Mouse (Mus musculus): ENCODE measurements around the gene Klk6.

Gene Klk6

DNA sequence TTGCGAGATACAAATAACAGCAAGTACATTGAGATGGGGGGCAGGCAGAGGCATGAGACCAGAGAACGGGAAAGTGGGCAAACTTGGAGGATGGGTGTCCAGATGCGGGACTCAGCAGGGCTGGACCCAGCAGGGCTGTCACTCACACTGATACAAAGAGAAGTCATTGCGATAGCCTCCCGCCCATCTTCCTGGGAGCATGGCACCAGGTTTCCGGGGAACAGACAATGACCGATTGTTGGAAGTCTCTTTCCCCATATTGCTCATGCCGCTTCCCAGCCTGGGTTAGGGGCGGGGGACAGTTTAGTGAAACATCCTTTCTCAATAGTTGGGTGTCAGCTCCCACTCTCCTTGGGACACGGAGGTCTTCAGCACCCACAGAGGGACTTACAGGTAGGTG, at the start of gene Klk6:
TSS of gene Klk6 (plus strand) at position 301 of the 400 bp plus-strand sequence.
- in situ Hi-C loops (cut with MboI, MseI), result no loop called here

DNA sequence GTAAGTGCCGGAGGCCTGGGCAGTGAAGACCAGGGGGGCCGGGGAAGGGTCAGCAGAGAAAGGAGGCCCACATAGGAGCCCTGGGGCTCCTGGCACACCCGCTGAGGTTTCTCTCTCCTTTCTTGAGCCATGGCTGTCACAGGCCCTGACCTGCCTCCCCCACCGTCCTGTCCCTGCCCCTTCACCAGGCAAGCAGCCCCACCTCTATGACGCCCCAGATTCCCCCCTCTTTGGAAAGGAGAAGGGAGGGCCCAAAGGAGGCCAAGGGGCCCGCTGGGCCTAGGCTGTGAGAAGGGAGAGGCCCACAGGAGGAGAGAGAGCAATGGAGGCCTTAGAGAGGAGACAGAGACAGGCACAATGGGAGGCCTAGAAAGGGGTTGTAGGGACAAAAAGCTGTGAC, 49.5 kb upstream of the Klk6 start:
- in situ Hi-C loops (cut with MboI, MseI), result loop anchor here (10.0 kb wide), 1 partner anchor 660 kb away; no protein-coding TSS in a partner anchor

DNA sequence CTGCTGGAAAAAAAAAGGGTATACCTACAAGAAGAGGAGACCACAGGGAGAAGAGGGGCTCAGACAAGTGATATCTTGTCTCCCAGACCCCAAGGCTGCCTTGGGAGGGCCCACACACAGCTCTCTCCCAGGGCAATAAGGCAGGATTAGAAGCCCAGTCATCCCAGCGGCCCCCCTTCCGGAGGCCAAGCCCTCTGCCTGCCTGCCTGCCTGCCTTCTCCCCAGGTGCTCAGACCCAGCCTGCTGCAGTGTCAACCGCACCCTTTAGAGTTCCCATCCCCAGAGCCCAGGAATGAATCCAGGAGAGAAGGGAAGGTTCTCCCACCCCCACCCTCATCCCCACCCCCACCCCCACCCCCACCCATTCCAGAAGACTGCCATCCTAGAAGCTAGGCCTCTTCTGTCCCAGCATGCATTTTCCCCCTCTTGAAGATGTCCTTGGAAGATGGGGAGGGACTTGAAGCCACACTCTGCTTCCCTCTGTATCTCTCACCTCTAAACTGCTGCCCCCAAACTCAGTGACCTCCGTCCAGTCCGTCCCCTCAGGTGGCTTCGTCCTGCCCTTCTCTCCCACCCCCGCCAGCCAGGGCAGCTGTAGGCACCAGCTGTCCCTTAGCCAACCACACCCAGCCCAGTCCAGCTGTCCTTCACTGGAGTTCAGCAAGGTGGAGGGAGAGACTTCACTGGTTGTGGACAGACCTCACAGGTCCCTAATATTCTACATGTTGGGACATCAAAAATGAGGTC, 48.8 kb upstream of the Klk6 start:
- in situ Hi-C loops (cut with MboI, MseI), result loop anchor here (10.0 kb wide), 1 partner anchor 659 kb away; no protein-coding TSS in a partner anchor

DNA sequence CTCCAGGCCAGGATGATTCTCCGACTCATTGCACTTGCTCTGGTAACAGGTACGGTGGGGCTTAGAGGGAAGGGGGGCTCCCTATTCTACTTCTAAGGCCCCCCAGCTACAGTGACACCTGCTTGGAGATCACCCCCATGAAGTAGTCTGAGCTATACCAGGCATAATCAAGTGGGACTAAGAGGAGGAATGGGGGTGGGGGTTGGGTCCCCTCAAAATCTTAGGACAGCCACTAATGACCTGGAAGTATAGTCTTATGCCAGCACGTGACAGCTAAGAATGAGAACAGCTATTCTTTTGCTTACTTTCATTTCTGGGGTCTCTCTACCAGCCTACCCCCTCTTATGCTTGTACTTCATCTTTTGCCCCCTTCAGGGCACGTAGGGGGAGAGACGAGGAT, 47.8 kb upstream of the Klk6 start:
- in situ Hi-C loops (cut with MboI, MseI), result loop anchor here (10.0 kb wide), 1 partner anchor 658 kb away; no protein-coding TSS in a partner anchor

DNA sequence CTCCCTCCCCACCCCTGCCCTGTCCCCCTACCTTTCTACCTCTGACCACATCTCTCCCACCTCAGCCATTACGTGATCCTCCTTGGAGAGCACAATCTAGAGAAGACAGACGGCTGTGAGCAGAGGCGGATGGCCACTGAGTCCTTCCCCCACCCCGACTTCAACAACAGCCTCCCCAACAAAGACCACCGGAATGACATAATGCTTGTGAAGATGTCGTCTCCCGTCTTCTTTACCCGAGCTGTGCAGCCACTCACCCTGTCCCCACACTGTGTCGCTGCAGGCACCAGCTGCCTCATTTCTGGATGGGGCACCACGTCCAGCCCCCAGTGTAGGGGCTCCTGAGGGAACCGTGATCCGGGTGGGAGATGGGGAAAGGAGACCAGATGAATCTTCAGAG, 46.9 kb upstream of the Klk6 start:
- in situ Hi-C loops (cut with MboI, MseI), result loop anchor here (10.0 kb wide), 1 partner anchor 657 kb away; no protein-coding TSS in a partner anchor

DNA sequence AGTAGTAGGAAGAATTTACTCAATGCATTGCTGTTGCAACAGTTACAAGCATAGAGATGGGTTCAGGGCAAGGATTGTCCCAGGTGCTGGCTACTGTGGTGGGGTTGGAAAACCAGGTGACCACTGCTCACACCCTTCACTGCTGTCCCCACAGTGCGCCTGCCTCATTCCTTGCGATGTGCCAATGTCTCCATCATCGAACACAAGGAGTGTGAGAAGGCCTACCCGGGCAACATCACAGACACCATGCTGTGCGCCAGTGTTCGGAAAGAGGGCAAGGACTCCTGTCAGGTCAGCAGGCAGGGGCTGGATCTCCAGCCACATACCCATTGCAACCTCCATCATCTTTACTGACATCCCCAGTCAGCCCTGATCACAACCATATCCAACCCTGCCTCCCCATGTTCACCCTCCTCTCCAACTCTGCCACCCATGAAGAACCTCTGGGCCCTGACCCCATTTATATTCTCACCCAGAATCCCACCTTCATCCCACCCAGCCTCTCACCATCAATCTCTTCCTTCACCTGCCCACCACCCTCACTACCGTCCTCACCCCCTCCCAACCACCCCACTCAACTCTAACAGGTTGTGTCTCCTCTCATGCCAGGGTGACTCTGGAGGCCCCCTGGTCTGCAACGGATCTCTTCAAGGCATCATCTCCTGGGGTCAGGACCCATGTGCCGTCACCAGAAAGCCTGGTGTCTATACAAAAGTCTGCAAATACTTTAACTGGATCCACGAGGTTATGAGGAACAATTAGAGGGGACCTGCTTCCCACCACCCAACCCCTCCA, 45.9 kb upstream of the Klk6 start:
- in situ Hi-C loops (cut with MboI, MseI), result loop anchor here (10.0 kb wide), 1 partner anchor 656 kb away; no protein-coding TSS in a partner anchor

DNA sequence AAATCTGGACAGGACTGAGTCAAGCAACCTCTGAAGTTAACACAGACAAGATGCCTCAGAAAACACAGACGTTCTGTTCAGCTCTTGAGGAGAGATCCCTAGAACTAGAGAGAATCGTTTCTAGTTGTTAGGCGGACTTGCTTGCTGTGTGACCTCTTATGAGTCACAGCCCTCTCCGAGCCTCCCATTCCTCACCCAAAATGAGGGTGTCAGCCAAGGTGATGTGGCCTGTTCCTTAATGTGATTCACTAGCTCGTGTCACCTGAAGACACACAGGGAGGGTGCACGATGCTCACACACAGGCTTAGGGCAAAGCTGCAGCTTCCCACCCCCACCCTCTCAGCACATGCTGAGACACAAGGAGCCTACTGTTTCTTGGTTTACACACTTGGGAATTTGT, 44.1 kb upstream of the Klk6 start:
- in situ Hi-C loops (cut with MboI, MseI), result no loop called here

DNA sequence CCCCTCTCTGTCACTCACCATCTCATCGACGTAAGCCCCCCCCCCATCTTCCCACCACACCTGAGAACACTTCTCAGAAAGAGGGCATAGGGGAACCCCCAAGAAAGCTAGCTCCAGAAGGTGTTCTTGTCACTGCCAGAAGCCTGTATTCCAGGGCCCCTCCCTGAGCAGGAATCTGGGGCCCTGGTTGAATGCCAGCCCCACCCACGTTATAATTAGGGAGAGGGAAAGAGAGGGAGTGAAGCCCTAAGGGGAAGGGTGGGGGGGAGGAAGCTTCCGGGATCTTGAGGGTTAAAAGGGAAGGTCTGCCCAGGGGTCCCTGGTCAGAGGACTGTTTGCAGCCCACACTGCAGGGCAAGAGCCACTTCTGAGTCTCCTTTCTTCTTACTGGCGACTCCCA, 43.6 kb upstream of the Klk6 start, which contains the start of gene Klk10:
TSS of gene Klk10 (plus strand) at position 290 of the 400 bp plus-strand sequence.
- in situ Hi-C loops (cut with MboI, MseI), result no loop called here

DNA sequence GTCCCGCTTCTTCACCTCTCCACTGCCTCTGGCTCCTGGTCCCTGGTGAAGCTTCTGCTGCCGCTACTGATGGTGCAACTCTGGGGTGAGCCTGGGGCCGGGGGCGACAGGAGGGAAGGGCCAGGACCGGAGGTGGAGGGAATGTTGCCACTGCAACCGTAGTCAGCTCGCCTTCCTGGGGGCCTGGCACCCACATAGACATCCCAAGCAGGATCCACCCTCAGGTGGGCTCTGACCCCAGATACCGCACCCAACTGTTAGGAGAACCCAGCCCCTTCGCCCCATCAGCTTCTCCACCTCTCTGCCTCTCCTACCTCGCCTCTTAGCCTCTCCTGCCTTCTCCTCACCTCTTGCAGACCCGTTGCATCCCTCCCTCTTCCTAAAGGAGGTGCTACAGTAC, 42.8 kb upstream of the Klk6 start:
- in situ Hi-C loops (cut with MboI, MseI), result no loop called here

DNA sequence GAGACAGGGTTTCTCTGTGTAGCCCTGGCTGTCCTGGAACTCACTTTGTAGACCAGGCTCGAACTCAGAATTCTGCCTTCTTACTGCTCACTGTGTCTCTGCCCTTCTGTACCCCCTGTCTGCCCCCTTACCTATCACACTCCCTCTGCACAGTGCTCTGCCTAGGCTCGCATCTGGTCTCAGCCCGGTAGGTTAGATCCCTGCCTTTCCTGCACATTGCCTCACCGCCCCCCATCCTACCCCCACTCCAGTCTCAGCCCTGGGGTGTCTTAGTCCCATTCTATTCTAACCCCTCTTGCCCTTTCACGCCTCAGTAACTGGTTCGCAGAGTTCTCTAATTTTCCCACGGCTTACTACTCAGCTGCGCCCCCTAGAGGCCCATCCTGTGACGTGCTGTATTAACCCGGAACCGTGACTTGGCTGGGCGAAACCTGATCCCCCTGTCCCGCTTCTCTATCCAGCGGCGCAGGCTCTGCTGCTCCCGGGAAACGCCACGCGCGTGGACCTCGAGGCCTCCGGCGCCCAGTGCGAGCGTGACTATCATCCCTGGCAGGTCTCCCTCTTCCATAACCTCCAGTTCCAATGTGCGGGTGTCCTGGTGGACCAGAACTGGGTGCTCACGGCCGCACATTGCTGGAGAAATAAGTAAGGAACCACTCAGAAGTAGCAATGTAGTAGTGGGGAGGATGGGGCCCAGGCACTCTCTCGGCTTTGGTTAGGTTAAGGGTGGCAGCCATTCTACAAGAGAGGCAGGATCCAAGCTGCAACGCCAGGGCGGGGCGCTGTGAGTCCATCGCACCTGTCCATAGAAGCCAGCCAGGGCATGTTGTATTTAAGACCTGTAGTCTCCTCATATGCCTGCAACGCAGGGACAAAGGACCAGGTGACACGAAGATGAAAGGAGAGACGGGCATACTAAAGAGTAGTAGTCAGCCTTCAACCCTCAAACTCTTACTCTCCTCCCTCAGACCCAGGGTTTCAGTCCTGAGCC, 41.7 kb upstream of the Klk6 start:
- in situ Hi-C loops (cut with MboI, MseI), result no loop called here

DNA sequence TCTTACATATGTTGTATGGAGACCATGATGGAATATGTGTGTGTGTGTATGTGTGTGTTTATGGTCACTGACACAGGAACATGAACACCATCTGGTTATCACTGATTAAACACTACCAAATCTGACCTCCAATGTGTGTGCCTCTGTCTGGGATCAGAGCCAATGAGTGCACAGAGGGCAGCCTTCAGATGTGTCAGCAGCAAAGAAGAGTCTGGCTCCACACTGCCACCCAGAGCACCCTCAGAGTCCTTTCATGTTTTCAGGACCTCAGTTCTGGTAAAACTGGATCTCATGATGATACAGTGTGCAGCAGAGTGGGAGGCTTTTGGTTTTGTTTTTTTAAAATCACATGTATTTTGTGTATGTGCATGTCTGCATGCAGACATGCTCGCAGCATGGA, 39.0 kb upstream of the Klk6 start:
- in situ Hi-C loops (cut with MboI, MseI), result no loop called here

DNA sequence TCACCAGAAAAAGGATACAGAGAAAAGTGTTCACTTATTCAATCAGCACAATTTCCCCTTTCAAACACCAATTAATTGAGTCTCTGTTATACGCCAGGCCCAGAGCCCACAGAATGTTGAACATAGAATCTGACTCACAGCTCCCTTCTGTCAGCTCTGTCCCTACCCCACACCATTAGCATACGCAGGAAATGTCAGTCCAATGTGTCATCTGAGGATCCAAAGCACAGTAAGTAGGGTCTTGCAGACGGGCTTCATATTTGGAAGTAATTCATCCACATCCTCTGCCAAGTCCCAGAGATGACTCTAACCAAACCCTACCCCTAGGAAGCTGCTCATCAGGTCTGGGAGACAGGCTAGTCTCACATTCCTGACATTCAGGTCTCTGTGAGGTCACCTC, 36.2 kb upstream of the Klk6 start:
- in situ Hi-C loops (cut with MboI, MseI), result no loop called here

DNA sequence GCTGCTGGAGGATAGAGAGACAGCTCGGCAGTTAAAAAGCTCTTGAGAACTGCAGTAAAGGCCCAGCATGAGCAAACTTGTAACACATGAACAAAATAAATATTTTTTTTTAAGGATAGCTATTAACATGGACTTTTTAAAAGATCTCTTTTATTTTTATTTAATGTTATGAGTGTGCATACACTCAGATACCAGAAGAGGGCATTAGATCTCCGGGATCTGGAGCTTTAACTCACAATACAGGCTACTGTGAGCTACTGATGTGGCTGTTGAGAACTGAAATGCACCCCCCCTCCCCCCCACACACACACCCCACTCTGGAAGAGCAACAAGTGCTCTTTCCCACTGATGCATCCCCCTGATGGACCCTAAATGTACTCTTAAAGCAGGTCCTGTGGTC, 35.0 kb upstream of the Klk6 start:
- in situ Hi-C loops (cut with MboI, MseI), result no loop called here

DNA sequence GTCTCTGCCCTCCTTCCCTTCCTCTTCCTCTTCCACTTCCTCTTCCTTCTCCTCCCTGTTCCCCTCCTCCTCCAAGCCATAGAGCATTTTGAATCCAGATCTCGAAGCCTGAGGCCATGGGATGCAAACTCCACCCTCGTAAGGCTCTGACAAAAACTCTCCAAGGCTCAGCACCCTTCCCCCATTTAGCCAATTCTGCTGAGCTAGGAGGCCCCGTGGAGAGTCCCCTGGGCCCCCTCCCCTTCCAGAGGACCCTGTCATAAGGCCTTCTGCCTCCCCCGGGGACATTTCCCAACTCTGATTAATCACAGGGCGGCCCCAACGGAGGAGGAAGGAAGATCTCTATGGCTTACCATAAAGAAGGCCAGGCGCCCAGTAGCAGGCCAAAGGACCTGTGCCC, 32.7 kb upstream of the Klk6 start, which contains the start of gene Klk9:
TSS of gene Klk9 (plus strand) at position 301 of the 400 bp plus-strand sequence.
- in situ Hi-C loops (cut with MboI, MseI), result no loop called here

DNA sequence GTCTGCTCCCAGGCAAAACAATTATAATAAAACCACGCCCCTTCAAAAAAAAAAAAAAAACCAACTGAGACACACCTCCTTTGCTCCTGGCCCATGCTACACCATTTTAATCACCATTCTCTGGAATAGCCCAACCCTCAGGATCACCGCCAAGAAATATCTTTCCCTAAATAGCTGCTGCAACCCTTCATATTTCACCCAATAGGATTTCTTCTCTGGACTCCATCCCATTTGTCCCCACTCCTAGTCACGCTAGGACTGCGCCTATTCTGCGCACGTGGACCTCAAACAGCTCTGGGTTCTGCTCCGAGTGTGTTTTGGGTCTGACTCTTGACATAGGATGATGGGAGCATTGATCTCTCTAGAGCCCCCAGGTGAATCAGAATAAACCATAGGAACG, 27.9 kb upstream of the Klk6 start:
- in situ Hi-C loops (cut with MboI, MseI), result no loop called here

DNA sequence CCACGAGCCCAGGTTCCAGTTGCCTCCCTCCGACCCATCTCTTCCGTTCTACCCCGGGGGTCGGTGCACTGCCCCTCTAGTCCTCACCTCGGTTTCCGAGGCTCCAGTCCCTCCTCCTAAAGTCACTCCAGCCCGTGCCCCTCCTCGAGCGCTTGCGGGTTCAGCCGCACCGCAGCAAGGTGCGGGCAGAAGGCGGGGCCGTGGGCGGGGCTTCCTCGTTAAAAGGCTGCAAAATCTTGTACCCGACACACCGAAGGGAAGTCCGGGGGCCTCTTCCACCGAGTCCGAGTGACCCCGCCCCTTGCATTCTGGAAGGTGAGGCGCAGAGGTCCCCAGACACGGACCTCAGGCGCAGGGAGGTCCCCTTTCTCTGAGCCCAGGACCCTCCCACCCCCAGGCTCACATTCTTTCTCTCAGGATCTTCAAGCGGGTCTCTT, 26.9 kb upstream of the Klk6 start, which contains the start of gene Klk8:
TSS of gene Klk8 (plus strand) at position 245 of the 437 bp plus-strand sequence.
- in situ Hi-C loops (cut with MboI, MseI), result no loop called here

DNA sequence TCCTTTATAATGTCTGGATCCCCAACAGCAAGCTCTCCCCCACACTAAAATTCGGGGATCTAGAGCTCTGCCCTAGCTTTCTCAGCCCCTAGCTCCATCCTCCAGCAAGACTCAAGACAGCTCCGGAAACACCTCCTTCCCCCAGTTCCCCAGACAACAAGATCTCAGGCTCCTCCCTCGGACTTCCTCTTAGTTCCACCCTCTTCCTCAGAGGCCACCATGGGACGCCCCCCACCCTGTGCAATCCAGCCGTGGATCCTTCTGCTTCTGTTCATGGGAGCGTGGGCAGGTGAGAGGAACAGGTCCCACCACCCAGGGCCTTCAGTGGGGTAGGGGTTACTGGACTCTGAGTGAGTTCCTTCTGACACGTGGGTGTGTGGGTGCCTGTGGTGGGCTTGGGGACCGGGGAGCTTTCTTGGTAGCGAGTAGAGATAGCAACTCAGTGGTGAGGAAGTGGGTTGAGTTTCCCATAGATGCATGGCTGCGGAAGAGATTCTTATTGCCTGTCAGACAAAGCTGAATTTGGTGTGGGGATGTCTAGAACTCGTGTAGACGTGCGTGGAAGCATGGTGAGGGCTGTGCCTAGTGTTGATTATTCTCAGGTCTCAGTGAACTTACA, 26.3 kb upstream of the Klk6 start:
- in situ Hi-C loops (cut with MboI, MseI), result no loop called here

DNA sequence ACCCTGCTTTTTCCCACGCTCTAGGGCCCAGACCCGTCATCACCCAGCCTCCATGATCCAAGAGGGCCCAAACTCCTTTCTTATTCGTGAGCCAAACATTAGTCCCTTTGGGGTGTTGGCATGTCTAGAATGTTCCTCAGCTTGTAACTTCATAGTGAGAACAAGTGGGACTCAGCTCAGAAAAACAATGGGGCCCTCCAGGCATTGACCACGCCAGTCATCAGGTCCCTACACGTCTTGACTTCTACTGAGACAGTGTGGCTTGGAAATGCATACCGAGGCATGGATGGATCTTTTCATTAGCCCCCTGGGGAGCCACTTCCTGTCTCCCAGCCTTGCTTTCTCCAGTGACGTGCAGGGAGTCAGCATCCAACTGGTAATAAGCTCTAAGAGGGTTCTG, 24.4 kb upstream of the Klk6 start:
- in situ Hi-C loops (cut with MboI, MseI), result no loop called here

DNA sequence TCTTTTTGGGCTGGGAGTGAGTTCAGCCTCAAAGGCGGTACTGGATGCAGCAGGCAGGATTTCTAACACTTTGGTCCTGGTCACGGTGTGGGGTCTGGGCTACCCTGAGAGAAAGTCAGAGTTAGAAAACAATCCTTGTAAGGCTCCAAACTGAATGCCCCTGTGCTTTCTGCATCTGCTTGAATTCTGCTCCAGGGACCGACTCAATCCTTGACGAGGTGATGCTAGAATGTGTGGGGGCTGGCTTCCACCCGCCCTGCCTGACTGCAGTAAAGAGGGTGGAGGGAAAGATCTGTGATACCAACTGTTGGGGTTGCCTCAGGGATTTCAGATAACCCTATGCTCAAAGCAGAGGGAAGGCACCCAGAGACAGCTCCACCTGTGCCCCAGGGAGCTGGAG, 13.3 kb upstream of the Klk6 start, which contains the start of gene Klk7:
TSS of gene Klk7 (plus strand) at position 301 of the 400 bp plus-strand sequence.
- in situ Hi-C loops (cut with MboI, MseI), result no loop called here

DNA sequence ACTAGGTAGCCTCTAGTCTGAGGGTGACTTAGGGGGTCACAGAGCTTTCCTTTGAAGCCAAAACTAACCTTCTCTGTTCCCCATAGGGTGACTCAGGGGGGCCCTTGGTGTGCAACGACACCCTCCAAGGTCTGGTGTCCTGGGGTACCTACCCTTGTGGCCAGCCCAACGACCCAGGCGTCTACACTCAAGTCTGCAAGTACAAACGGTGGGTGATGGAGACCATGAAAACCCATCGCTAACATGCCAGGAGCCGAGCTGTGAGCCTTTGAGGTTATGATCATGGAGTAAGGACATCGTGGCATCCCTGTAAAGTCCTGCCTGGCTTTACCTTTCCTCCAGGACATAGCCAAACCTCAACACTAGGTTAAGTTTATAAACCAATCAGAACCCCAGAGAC, 9.1 kb upstream of the Klk6 start:
- in situ Hi-C loops (cut with MboI, MseI), result no loop called here

DNA sequence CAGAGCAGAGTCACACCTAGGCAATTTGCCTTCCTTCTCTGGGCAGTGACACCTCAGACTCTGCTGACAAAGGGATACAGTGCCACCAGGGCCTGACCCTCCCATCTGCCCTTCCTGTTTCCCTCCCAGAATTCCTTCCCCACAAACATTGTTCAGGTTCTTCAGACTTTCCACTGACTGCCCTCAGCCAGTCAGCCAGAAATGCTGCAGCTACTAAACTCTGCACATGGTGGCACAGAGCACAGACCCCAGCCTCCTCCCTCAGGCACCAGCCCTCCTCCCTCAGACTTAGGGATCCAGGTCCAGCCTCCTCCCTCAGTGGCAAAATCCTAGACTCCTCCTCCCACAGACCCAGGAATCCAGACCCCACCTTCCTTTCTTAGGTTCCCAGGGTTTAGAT, 7.6 kb upstream of the Klk6 start:
- in situ Hi-C loops (cut with MboI, MseI), result no loop called here

Data from regulatory T cell (primary cell).